Mouse (Mus musculus) C2C12 (cell line): ENCODE measurements around the gene Map3k20. TPM values are rescaled to one million over a fixed set of nuclear protein-coding genes. Genes with fewer than 3 reads are reported as not detected.

ENCODE experiments used
- H3K27me3 ChIP-seq: one replicate; pipeline ENCODE4 v1.6.1; 2011; ENCODE audit not compliant: control insufficient read depth, insufficient read depth, insufficient read length
- H3K36me3 ChIP-seq: one replicate; pipeline ENCODE4 v1.6.1; 2011; ENCODE audit not compliant: control insufficient read depth, insufficient read depth
- H3K4me3 ChIP-seq: one replicate; pipeline ENCODE4 v1.5.1; 2011; ENCODE audit warnings: mild to moderate bottlenecking, control low read depth; ENCODE audit not compliant: poor library complexity, insufficient read depth, severe bottlenecking
- H3K79me2 ChIP-seq: one replicate; pipeline ENCODE4 v1.6.1; 2011; ENCODE audit not compliant: control insufficient read depth, insufficient read depth
- H3K79me3 ChIP-seq: one replicate; pipeline ENCODE4 v1.6.1; 2011; ENCODE audit warnings: low read depth, control low read depth
- H3ac ChIP-seq: one replicate; pipeline ENCODE3; 2011; ENCODE audit warnings: low read depth; ENCODE audit not compliant: control insufficient read depth, insufficient read length
- CEBPB ChIP-seq: IDR thresholded peaks from one replicate; pipeline ENCODE4 v1.6.1; 2011; ENCODE audit warnings: low read depth, mild to moderate bottlenecking, control low read depth, moderate library complexity
- CTCF ChIP-seq: IDR thresholded peaks from one replicate; pipeline ENCODE4 v1.5.1; 2011; ENCODE audit not compliant: control insufficient read depth, insufficient read depth, insufficient read length
- FOSL1 ChIP-seq: IDR thresholded peaks from one replicate; pipeline ENCODE4 v1.8.0; 2011; ENCODE audit warnings: mild to moderate bottlenecking, low read length; ENCODE audit not compliant: poor library complexity, insufficient read depth, severe bottlenecking
- MAX ChIP-seq: IDR thresholded peaks from one replicate; pipeline ENCODE4 v1.6.1; 2011; ENCODE audit warnings: mild to moderate bottlenecking, control low read depth
- MYOD1 ChIP-seq: IDR thresholded peaks from one replicate; pipeline ENCODE4 v1.6.1; 2011; ENCODE audit warnings: low read depth; ENCODE audit not compliant: control insufficient read depth, insufficient read length
- MYOG ChIP-seq: IDR thresholded peaks from one replicate; pipeline ENCODE4 v1.6.1; 2011; ENCODE audit not compliant: control insufficient read depth, insufficient read length; ENCODE audit errors: extremely low read depth
- USF1 ChIP-seq: IDR thresholded peaks from one replicate; pipeline ENCODE4 v1.6.1; 2011; ENCODE audit warnings: low read depth, mild to moderate bottlenecking, control low read depth, moderate library complexity
- polyA plus RNA-seq: library from polyadenylated mRNA; unstranded; fragments of >200 nt; fragmentation: generic; extraction: Trizol; gene quantifications from one replicate; pipeline ENCODE4 v1.2.1, GENCODE M21; 2012; ENCODE audit warnings: missing spikeins

The Map3k20 gene
- polyA plus RNA-seq, 1 experiment, result 19.5 TPM

DNA sequence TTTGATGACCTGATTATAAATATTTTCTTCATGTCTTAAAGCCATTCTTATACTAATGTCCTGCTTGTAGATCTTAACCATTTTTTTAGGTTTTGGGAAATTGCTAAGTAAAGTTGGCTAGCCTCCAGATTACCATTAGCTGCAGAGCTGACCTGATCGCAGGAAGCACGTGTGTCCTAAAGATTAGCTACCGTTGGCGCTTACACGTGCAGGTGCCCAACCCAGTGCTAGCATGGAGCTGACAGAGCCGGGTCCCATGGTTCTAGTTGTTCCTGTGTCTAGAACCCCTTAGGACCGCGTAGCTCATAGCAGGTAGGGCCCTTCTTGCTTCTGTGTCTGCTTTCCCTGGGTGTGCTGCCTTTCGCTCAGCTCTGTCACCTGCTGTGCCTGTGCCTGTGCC is 194.4 kb downstream of the Map3k20 start:
- peaks cover 74% of the 10 kb centered on the region for H3K36me3 ChIP-seq
- no peak overlapping the region for H3K4me3 ChIP-seq

DNA sequence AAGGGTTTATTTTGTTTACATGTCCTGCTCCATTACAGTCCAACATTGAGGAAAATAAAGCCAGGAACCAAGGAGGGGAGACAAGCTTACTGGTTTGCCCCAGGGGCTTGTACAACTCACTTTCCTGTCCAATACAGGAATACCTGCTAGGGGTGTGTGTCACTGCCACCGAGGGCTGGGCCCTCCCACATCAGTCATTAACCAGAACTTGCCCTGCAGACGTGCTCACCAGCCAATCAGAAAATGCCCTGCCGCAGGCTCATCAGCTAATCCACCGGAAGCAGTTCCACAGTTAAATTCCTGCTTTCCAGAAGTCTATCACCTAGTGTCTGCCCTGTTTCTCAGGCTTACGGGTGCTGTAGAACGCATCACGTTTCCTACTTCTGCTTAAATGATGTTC is 206.2 kb downstream of the Map3k20 start:
- Histone ChIP-seq H3K4me3 (no peak overlapping the region), H3ac (no peak overlapping the region), H3K79me2 (no peaks in the 10 kb centered on the region), H3K79me3 (no peaks in the 10 kb centered on the region), H3K27me3 (no peaks in the 10 kb centered on the region), H3K36me3 (peaks cover 10% of the 10 kb centered on the region)
- no peak for TF ChIP-seq USF1
- TF ChIP-seq MYOD1, result no peak
- no peak for TF ChIP-seq FOSL1
- TF ChIP-seq MYOG, result no peak
- no peak for TF ChIP-seq MAX
- TF ChIP-seq CEBPB, result no peak
- no peak for TF ChIP-seq CTCF

More for the DNA sequence above, 194.4 kb downstream of the Map3k20 start:
- H3K79me3 ChIP-seq, result peaks cover 38% of the 10 kb centered on the region
- TF ChIP-seq MYOG (no peak), USF1 (no peak), CEBPB (no peak), MYOD1 (no peak), FOSL1 (no peak), CTCF (no peak)
- no peak overlapping the region for H3ac ChIP-seq
- peaks cover 48% of the 10 kb centered on the region for H3K79me2 ChIP-seq
- no peaks in the 10 kb centered on the region for H3K27me3 ChIP-seq

Other genes with a start within 250 kb of the Map3k20 start
- 26.2 TPM for gene Cdca7, start 190.5 kb downstream of the Map3k20 start, polyA plus RNA-seq